Mouse (Mus musculus) induced T-regulatory cell, adult 2 months (primary cell): ENCODE measurements around the gene Rph3al.
A peak's percentile ranks its signal among the peaks of the same experiment; 100 is the strongest.

Source experiments
- DNase-seq: peaks from one replicate; pipeline ENCODE4 v3.0.0-alpha.2; 2012; ENCODE audit warnings: low read depth

Gene Rph3al

DNA sequence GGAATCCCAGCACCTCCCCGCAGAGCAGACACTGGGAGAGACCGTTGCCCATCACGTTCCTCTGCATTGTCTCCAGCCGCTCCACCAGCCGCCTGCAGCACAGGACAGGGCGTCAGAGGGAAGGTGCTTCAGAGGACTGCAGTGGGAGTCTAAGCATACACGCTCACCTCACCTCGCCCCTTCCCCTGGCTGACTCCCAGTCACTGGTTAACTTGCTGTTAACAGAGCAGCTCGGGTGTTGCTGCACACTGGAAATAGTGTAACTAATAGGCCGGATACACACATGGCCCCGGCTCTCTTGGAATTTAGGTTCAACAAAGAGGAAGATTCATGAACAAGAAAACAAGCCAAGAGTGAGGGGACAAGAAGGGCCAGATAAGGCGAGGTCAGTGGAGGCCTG is 31.7 kb downstream of the Rph3al start:
- no peak for DNase-seq

DNA sequence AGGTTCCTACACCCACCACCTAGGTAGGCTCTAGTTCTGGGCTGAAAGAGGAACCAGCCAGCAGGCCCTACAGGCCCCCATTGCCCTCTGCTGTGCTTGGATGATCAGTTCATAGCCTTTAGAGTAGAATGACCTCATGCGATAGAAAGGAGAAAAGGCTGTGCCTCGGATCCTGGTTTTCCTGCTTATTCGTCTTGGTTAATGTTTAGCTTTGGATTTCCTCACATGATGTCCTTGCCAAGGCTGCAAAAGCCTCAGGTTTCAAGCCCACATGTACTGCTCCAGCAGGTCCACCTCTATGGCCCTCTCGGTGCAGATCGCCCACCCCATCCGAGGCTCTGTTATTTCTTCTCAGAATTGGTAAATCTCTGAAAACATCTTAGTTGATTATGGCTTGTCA is 33.2 kb downstream of the Rph3al start:
- DNase-seq, result no peak

DNA sequence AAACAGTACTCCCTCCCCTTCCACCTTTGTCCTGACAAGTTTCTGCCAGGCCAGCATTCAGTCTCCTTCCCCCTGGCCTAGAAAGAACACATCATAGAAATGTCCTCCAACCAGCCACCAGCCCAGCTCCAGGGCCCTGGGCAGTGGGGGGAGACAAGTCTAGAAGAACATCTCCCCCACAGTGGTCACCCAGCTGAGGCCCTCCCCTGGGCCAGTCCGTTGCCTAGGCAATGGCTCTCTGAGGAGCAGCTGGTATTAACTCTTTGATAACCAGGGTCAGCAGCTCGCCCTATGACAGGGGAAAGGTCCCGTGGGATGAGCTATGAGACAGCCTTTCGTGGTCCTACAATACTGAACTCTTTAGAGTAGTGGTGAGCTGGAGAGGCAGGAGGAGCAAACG is 33.7 kb downstream of the Rph3al start:
- DNase-seq, result no peak

DNA sequence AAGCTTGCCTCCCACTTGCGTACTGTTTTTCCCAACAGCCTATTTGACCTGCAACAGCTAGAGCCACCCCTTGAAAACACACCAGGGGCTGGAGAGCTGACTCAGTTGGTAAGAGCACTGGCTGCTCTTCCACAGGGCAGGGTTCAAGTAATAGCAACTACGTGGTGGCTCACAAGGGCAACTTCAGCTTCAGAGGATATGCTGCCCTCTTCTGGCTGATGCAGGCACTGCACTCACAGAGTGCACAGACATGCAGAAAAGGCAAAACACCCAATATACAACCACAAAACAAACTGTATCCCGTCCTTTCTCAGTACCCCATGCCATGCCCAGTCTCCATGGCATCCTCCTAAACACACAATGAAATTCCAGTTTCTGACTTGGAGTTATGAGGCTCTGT is 34.7 kb downstream of the Rph3al start:
- peak; percentile 67 for DNase-seq

DNA sequence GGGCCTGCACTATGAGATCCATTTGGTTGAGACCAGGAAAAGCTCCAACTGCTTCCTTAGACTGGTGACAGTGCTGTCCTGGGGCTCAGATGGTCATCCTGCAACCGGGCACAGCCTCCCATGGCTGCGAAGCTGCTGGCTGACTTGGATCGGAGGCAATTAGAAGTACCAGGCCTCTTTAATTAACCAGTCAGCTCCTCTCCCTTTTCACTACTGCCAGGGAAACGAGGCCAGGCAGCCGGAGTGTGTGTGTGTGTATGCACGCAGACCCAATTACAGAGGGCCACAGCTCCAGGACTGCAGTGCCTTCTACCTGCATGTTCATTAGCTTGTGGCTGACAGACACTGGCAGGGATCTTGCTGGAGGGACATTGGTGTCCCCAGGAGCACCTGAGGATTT is 36.9 kb downstream of the Rph3al start:
- DNase-seq, result no peak

DNA sequence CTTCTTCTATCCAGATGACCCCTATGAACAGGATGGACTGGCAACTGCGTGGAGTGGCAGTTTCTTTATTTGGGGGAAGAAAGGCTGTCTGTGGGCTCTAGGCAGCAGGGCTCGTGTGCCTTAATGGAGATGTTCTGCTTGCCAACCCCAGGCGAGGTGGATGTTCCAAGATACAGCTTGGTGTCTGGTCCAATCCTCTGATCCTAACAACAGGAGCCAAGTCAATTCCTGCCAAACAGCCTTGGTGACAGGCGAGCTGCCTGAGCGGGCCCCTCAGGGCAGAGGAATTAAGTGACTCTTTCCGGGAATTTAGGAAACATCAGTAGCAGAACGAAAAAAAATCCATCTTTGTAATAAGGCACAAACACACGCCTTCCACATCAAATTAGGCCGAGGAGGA is 38.6 kb downstream of the Rph3al start:
- no peak for DNase-seq

DNA sequence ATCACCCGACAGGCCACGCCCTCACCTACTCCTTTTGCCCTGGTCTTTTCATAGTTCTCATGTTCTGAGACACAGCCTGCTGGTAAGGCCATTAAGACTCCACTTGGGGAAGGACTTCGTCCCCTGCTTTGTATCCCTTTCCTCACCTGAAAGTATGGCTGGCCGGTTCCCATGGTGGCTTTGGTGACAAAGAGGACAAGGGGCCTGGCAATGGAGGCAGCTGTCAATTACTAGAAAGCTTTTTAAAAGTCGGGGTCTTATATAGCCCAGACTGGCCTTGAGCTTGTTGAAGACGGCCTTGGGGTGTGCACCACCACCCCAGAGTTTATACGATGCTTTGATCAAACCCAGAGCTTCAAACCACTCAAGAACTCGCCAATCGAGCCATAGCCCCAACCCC is 39.7 kb downstream of the Rph3al start:
- no peak for DNase-seq

DNA sequence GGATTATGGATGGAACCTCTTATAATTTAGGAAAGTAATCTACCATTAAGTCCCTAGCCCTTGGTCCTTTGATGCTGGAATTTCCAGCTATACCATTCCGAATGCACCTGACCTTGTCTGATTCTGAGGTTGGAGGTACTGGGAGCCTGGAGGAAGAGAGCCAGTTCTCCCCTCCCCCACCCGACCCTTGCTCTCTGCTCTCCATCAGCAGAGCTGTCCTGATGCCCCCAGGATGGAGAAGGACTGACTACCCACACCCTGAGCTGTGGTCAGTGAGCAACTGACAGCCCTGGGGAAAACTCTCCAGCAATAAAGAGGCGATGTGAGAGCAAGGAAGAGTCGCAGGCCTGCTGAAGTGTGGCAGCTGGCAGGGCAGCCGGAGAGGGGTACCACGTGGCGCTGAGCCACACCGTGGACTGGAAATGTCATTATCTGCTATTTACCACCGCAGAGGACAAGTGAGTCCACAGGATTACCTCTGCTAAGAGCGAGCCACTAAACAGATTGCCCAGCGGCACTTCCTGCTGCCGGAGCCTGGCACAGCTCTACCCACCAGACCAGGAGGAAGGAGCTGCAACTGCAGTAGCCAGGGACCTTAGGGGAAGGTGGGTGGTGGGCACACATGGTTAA is 43.3 kb downstream of the Rph3al start:
- DNase-seq, result no peak

DNA sequence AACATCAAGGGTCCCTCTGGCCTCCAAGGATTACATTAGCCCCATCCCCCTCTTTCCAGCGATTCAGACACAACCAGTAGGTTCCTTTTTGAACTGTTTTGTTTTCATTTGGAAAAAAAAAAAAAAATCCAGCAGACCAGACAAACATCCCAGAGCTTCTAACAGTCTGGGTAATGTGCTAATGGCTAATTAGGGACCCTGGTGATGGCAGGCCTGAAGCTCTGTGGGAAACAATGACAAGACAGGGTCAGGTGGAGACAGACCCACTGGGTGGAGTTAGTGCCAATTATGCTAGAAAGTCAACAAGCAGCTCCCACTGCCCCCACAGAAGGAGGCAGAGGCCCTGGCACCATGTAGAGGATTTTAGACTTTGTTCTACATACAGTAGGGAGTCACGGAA is 44.3 kb downstream of the Rph3al start:
- DNase-seq, result no peak

DNA sequence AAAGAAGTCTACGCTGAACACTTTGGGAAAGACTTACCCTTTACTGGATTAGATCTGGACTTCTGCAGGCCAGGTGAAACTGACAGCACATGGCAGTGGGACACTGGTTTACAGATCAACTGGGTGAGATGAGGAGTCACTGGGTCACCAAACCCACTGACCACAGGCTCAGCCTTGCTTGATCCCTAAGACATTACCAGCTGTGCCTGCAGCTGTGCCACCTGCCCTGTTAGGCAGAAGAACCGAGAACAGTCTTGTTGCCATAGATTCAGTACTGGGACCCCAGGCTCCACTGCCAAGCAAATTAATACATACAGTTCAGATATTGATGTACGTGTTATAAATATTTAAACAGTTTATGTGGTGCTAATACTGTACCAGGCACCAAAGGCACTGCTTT is 50.9 kb downstream of the Rph3al start:
- no peak for DNase-seq

DNA sequence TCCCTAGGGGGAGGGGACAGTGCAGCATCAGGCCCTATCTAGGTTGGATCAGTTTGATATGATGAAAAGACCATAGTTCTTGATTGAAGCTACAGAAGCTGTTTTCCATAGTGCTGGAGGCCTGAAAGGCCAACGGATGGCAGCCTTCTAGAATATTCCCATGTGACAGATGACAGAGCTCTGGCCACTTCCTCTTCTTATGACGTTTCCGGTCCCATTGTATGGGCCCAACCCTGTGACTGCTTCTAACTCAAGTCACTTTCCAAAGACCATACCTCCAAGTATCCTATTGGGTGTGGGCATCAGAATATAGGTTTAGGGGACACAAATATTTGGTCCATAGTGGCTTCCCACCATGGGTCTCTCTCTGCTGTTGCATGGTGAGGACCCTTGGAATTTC is 57.0 kb downstream of the Rph3al start:
- no peak for DNase-seq

DNA sequence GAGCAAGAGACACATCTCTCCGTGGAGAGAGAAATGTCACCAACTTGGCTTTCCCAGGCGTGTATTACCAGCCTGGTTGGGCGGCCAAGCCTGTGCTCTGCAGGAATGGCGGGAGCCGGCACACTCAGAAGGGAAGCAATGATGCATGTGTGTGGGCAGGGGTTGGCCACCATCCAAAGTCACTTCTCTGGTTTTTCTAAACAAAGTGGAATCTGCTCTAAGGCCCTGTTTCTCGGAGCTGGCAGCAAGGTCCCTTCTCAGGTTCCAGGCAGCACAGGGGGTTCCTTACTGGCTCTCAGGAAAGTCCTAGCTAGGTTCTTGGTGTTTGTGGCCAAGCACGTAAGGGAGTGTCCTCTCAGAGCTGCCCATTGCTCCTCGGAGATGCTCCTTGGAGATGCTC is 58.2 kb downstream of the Rph3al start:
- no peak for DNase-seq

DNA sequence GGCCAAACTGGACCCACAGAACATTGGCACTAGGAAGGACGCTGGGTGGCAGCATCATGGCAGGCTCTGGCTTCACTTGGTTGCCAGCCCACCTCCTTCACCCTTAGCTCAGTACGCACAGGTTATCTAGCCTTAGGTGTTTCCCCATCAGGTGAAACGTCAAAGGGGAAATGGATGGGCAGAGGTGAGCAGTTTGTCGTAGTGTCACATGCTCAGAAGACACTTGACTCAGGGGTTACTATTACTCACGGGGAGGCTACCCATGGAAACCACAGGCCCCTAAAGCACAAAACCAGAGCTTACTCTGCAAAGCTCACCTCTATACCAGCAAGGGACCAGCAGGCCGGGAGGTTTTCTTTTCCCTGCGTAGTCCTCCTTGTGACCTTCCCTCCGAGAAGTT is 59.8 kb downstream of the Rph3al start:
- DNase-seq, result peak; percentile 53

DNA sequence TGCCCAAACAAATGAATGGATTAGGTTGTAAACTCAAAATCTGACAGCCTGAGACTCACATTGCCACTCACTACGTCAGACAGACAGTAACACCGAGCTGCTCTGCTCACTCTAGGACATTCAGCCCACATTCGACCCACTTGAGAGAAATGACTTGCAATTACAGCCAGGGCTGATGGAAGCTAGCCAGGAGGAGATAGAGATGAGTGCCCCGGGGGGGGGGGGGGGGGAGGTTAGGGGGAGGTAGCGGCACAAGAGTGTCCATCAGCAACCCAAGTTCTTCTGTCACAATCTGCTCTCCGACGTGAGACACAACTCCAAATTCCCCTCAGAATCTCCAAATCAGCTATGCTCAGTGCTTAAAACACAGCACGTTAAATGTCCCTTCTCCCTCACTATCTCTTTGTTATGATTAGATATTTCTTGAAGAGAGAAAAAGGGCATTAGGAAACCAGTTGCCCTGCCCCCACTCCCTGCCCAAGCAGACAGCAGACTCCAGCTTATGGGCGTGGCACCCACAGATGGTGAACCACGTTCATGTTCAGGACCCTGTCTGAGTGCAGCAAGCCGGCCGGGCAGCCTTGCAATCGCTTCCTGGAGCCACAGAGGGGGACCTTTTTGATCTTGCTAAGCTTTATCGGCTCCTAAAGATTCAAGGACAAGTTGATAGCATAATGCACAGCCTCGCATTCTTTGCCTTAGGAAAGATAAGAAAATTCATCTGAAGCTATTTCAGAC is 62.0 kb downstream of the Rph3al start:
- peak; percentile 14 for DNase-seq

DNA sequence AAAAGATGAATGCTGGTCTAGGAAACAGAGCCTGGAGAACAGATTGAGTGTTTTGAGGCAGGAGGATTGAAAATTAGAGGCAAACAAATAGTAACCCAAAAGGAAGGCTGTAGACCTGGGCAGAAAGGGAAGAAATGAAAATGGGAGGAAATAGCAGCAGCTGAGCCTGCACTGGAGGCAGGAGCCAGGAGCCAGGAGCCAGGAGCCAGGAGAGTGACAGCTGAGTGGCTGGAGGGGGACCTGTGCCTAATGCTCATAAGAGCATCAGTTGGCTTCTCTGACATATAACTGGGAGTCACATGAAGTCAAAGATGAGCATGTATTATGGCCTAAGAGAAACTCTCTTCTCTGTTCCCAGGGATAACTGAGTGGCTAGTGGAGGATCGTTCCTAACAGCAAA is 66.5 kb downstream of the Rph3al start:
- no peak for DNase-seq

DNA sequence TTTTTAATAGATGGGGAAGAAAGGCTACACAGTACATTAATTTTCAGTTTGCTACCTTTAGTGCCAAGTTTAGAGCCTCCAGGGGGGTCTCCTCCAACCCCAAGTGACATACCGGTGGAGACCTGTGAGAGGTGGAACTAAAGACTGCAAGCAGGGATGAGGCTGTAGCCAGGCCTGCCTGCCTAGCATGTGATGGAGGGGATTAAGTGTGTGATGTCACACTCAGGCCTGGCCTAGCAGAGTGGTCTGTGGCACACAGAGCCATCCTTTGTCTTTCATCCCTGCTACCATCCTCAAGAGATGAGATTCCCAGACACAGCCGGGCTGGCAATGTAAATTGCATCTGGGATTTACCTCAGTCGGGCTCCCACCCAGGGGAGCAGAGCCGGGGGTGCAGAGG is 67.3 kb downstream of the Rph3al start:
- DNase-seq, result no peak

DNA sequence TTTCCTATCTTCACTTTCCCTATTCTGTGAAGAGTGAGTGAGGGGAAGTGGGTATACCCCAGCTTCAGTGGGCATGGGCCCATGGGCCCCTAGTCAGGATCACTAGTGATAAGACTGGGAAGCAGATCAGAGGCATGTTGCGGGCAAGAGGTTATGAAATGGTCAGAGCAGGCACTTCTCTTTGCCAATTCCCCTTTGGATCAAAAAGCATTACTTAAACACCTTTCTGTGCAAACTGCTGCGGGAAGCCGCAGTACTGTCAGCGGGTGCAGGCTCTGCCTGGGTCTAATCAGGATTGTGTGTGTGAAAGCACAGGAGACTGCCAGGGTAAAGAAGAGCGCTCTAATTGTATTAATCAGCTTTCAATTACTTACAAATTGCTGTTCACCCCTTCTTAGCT is 67.8 kb downstream of the Rph3al start:
- no peak for DNase-seq

DNA sequence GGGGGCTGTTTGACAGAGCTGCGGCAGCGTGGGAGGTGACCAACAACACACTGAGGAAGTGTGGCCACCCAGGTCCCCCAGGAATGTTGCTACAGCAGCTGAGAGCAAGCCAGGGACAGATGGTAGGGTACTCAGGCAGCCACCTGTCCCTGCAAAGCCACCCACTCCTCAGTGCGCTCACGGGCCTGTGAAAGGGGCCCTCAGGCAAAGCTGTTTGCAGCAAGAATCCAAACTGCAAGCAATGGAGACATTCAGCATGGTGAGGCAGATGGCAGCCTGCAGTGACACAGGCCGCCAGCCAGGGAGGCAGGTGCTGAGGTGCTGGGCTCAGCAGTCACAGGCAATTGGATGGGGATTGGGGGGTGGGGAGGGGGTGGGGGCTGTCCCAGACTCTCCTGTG is 68.3 kb downstream of the Rph3al start:
- no peak for DNase-seq

DNA sequence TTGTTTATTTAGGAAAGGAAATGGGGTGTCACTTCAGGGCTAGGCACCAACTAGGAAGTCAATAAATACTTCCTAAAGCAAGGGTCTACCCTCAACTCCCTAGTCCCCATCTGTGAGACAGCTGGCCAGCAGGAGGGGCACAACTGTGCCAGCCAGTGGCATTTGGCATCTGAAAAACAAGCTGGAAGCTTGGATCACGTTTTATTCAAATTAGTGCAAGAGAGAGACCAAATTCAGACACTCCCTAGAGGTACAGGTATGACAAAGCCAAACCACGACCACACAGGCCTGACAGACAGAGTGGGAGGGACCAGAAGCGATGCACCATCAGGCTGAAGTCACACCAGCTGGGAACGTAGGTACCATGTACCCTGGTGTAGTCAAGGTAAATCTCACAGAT is 71.4 kb downstream of the Rph3al start:
- peak; percentile 23 for DNase-seq

DNA sequence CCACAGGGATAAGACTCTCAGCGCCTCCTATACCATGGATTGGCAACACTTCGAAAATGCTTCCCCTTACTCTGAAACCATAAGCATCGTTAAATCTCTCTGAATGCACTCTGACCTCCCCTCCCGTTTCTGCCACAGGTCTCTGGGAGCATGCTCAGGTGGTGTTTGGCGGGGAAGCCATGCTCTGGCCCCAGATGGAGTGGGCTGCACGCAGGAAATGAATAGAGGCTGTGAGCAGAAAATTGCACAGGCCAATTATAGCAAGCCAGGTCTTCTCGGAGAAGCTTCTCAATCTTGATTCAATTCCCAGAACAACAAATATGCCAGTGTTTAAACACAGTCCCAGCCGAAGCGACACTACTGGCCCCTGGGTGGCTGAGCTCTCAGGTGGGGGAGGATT is 72.4 kb downstream of the Rph3al start:
- no peak for DNase-seq

DNA sequence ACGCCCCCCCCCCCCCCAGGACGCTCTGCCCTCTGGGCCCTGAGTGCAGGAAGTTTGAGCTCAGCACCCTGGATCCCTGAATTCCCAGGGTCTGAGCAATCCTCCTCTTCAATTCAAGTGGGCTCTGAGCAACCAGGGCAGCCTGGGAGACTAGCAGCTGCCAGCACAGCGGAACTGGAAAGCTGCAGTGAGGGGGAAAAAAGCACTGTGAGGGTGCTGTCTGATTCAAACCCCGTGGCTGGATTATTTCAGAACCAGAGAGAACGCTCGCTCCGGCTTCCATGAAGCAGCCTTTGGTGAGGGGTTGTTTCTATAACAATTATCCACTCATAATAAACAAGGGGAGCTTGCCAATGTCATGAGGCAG is 73.0 kb downstream of the Rph3al start:
- no peak for DNase-seq

DNA sequence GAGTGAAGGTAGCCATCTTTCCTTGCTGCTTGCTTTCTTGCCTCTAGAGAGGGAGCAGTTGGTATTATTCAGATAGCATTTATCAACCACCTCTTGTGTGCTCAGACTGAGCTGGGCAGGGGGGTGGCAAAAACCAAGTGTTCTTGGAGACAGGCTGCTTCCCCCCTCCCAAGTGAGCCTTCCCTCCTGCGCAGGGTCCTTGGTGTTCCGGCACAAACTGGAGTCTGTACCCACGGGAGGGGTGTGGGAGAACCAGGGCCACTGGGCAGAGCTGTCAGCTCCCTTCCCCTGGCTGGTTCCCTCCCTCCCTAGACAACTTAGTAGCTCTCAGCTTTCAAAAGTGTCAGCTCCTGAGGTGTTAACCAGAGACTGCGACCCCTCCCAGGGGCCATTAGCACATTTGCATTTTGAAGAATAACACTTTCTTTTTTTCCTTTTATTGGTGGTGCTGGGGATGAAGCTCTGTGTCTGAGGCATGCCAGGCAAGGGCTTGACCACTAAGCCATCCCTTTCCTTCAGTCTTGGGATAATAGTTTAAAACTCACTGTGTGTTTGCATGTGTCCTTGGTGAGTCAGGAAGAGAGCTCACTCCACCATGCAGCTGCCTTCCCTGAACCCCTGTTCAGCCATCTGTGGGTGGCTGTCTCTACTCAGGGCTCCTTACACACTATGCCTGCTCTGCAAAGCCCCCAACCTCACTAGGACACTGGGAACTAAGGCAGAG is 73.5 kb downstream of the Rph3al start:
- DNase-seq, result no peak

DNA sequence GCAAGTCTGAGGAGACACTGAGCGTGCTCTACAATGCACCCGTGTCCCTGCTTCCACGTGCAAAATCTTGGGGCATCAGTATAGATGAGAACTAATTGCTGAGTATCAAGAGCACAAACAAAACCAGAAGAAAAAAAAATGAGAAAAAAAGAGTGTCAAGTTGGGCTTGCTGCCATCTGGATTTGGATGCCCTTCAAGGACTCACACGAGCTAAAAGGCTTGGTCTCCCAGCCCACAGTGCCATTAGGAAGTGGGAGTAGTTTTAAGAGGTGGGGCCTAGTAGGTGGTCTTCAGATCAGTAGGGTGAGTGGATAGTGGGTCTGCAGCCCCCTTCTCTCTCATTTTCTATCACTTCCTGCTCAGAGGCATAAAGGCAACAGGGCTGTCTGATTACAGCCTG is 75.8 kb downstream of the Rph3al start:
- no peak for DNase-seq

DNA sequence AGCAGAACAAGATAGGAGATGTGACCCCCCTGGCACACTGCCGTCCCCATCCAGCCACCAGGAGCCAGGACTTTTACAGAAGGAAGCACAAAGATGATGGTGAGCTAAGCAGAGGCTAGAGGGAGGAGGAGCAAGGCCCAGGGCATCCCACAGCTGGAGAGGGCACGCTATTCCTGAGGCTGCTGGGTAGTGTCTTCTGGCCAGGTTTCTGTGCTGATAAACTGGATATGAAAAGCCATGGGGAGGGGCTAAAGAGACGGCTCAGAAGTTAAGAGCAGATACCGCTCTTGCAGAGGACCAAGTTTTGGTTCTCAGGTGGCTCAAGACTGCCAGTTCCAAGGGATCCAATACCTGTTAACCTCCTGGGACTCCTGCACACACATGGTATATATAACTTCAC is 76.6 kb downstream of the Rph3al start:
- DNase-seq, result no peak
